Mouse (Mus musculus) CH12.LX (cell line): ENCODE results near the gene Irf2. TPM values are rescaled to one million over a fixed set of nuclear protein-coding genes. Genes with fewer than 3 reads are reported as not detected.

ENCODE experiments used
- DNase-seq: peaks from one replicate; pipeline ENCODE4 v3.0.0-alpha.2; 2013; ENCODE audit errors: extremely low read depth
- H3K27ac ChIP-seq: 2 replicates; pipeline ENCODE4 v1.5.1; 2012; ENCODE audit warnings: low read depth, mild to moderate bottlenecking, control low read depth, moderate library complexity; ENCODE audit not compliant: insufficient read depth
- H3K27me3 ChIP-seq: replicated peaks from 2 replicates; pipeline ENCODE3; 2012; ENCODE audit warnings: inconsistent platforms
- H3K36me3 ChIP-seq, 2 experiments: replicated peaks in 1 of 2; 2 replicates each; pipeline versions ENCODE3 to v1.6.1; 2012; ENCODE audit warnings: inconsistent platforms in 1 of 2, low read length in 1 of 2, mild to moderate bottlenecking in 1 of 2, mixed read lengths in 1 of 2, moderate library complexity in 1 of 2; ENCODE audit not compliant: control insufficient read depth in 1 of 2, insufficient read depth in 1 of 2
- H3K4me1 ChIP-seq, 2 experiments: 2 replicates each; pipeline ENCODE4 v1.6.1; 2012; ENCODE audit warnings: inconsistent platforms in 1 of 2, moderate library complexity in 1 of 2; ENCODE audit not compliant: insufficient read depth in 2 of 2, control insufficient read depth in 1 of 2
- H3K4me2 ChIP-seq: 2 replicates; pipeline ENCODE4 v1.6.1; 2012; ENCODE audit warnings: low read depth, mild to moderate bottlenecking, control low read depth; ENCODE audit not compliant: poor library complexity, insufficient read depth, severe bottlenecking
- H3K4me3 ChIP-seq, 3 experiments: fragments of 150-350 bp in 1 of 3; sonication (generic) in 1 of 3; replicated peaks in 1 of 3; 2 replicates each; pipeline versions ENCODE3 to v1.5.1; 2011 to 2012; ENCODE audit warnings: low read depth in 2 of 3, low read length in 2 of 3, mild to moderate bottlenecking in 2 of 3, moderate library complexity in 2 of 3, control low read depth in 1 of 3, improper control_type of control experiment in 1 of 3, inconsistent platforms in 1 of 3, mixed read lengths in 1 of 3; ENCODE audit not compliant: poor library complexity in 1 of 3
- H3K79me2 ChIP-seq: replicated peaks from 2 replicates; pipeline ENCODE4 v1.6.1; 2012; ENCODE audit warnings: mild to moderate bottlenecking, moderate library complexity; ENCODE audit not compliant: control insufficient read depth, poor library complexity, insufficient read depth, severe bottlenecking; ENCODE audit errors: extremely low read depth
- H3K9ac ChIP-seq: 2 replicates; pipeline ENCODE4 v1.6.1; 2012; ENCODE audit warnings: low read depth, mild to moderate bottlenecking, control low read depth, moderate library complexity; ENCODE audit not compliant: insufficient read depth
- H3K9me3 ChIP-seq: replicated peaks from 2 replicates; pipeline ENCODE3; 2012; ENCODE audit warnings: low read length, inconsistent platforms, mixed read lengths
- BHLHE40 ChIP-seq: IDR thresholded peaks from 2 replicates; pipeline ENCODE4 v1.6.1; 2011; ENCODE audit warnings: mild to moderate bottlenecking, low read depth, low read length, improper control_type of control experiment
- CHD2 ChIP-seq: IDR thresholded peaks from 2 replicates; pipeline ENCODE4 v1.6.1; 2011; ENCODE audit warnings: low read length, improper control_type of control experiment
- CTCF ChIP-seq, 2 experiments: IDR thresholded peaks in 1 of 2; conservative IDR thresholded peaks in 1 of 2; 2 replicates each; pipeline ENCODE4 v1.5.1; 2011 to 2012; ENCODE audit warnings: low read depth in 2 of 2, low read length in 2 of 2, improper control_type of control experiment in 1 of 2, inconsistent platforms in 1 of 2, mild to moderate bottlenecking in 1 of 2, moderate library complexity in 1 of 2
- E2F4 ChIP-seq: IDR thresholded peaks from 2 replicates; pipeline ENCODE4 v1.6.1; 2011; ENCODE audit warnings: low read depth, low read length, improper control_type of control experiment; ENCODE audit not compliant: insufficient replicate concordance
- ELF1 ChIP-seq: IDR thresholded peaks from 2 replicates; pipeline ENCODE4 v1.6.1; 2014; ENCODE audit warnings: low read depth, mild to moderate bottlenecking, inconsistent platforms, low read length, improper control_type of control experiment
- EP300 ChIP-seq: IDR thresholded peaks from 2 replicates; pipeline ENCODE4 v1.6.1; 2011; ENCODE audit warnings: low read length, improper control_type of control experiment
- ETS1 ChIP-seq: conservative IDR thresholded peaks from 2 replicates; pipeline ENCODE4 v1.6.1; 2012; ENCODE audit warnings: low read depth, mild to moderate bottlenecking, inconsistent platforms, low read length, improper control_type of control experiment, moderate library complexity
- GABPA ChIP-seq: IDR thresholded peaks from 2 replicates; pipeline ENCODE4 v1.6.1; 2012; ENCODE audit warnings: low read depth, low read length, improper control_type of control experiment, inconsistent platforms; ENCODE audit not compliant: insufficient replicate concordance
- HCFC1 ChIP-seq: IDR thresholded peaks from 2 replicates; pipeline ENCODE4 v1.6.1; 2012; ENCODE audit warnings: low read depth, mild to moderate bottlenecking, inconsistent platforms, low read length, improper control_type of control experiment
- IRF4 ChIP-seq: IDR thresholded peaks from 2 replicates; pipeline ENCODE4 v1.6.1; 2014; ENCODE audit warnings: low read depth, mild to moderate bottlenecking, inconsistent platforms, low read length, improper control_type of control experiment
- JUND ChIP-seq: conservative IDR thresholded peaks from 2 replicates; pipeline ENCODE4 v1.6.1; 2011; ENCODE audit warnings: low read depth, low read length, improper control_type of control experiment
- MAX ChIP-seq: IDR thresholded peaks from 2 replicates; pipeline ENCODE4 v1.6.1; 2011; ENCODE audit warnings: low read length, improper control_type of control experiment
- MAZ ChIP-seq: IDR thresholded peaks from 2 replicates; pipeline ENCODE4 v1.6.1; 2012; ENCODE audit warnings: low read depth, mild to moderate bottlenecking, inconsistent platforms, low read length, improper control_type of control experiment, moderate library complexity
- MEF2A ChIP-seq: IDR thresholded peaks from 2 replicates; pipeline ENCODE4 v1.6.1; 2014; ENCODE audit warnings: low read depth, mild to moderate bottlenecking, inconsistent platforms, low read length, improper control_type of control experiment, borderline replicate concordance
- MYC ChIP-seq: IDR thresholded peaks from 2 replicates; pipeline ENCODE4 v1.6.1; 2011; ENCODE audit warnings: low read depth, mild to moderate bottlenecking, improper control_type of control experiment, low read length
- POLR2A ChIP-seq: IDR thresholded peaks from 2 replicates; pipeline ENCODE4 v1.6.1; 2011; ENCODE audit warnings: low read depth, mild to moderate bottlenecking, improper control_type of control experiment, low read length
- POLR2AphosphoS2 ChIP-seq: IDR thresholded peaks from 2 replicates; pipeline ENCODE4 v1.6.1; 2011; ENCODE audit warnings: low read depth, low read length, improper control_type of control experiment
- SMC3 ChIP-seq: IDR thresholded peaks from 2 replicates; pipeline ENCODE4 v1.6.1; 2011; ENCODE audit warnings: low read depth, low read length, improper control_type of control experiment
- TBP ChIP-seq: conservative IDR thresholded peaks from 2 replicates; pipeline ENCODE4 v1.6.1; 2011; ENCODE audit warnings: low read depth, low read length, improper control_type of control experiment
- TCF12 ChIP-seq: IDR thresholded peaks from 2 replicates; pipeline ENCODE4 v1.6.1; 2014; ENCODE audit warnings: low read depth, mild to moderate bottlenecking, inconsistent platforms, low read length, improper control_type of control experiment
- UBTF ChIP-seq: IDR thresholded peaks from 2 replicates; pipeline ENCODE4 v1.6.1; 2012; ENCODE audit warnings: low read depth, mild to moderate bottlenecking, inconsistent platforms, low read length, improper control_type of control experiment, moderate library complexity
- USF1 ChIP-seq: IDR thresholded peaks from 2 replicates; pipeline ENCODE4 v1.6.1; 2014; ENCODE audit warnings: low read depth, mild to moderate bottlenecking, inconsistent platforms, low read length, improper control_type of control experiment
- USF2 ChIP-seq: conservative IDR thresholded peaks from 2 replicates; pipeline ENCODE4 v1.6.1; 2011; ENCODE audit warnings: low read depth, low read length, improper control_type of control experiment
- ZC3H11A ChIP-seq: IDR thresholded peaks from 2 replicates; pipeline ENCODE4 v1.6.1; 2012; ENCODE audit warnings: low read depth, mild to moderate bottlenecking, inconsistent platforms, low read length, improper control_type of control experiment
- ZKSCAN1 ChIP-seq: IDR thresholded peaks from 2 replicates; pipeline ENCODE4 v1.6.1; 2012; ENCODE audit warnings: low read depth, inconsistent platforms, low read length, improper control_type of control experiment, borderline replicate concordance
- ZMIZ1 ChIP-seq: IDR thresholded peaks from 2 replicates; pipeline ENCODE4 v1.6.1; 2012; ENCODE audit warnings: low read depth, mild to moderate bottlenecking, inconsistent platforms, low read length, improper control_type of control experiment
- dilution Hi-C: fragments of 300-500 bp; cut with MboI; formaldehyde crosslinking; loops from 2 replicates; pipeline ENCODE4 v1.14.3; 2020; ENCODE audit warnings: low sequenced_read_pairs; ENCODE audit not compliant: extremely low pct_unique_long_range_greater_than_20kb, extremely low pct_ligation_motif_present
- in situ Hi-C: fragments of 300-500 bp; cut with MboI; formaldehyde crosslinking; loops from 3 replicates; pipeline ENCODE4 v1.14.3; 2019; ENCODE audit warnings: low sequenced_read_pairs, low pct_ligation_motif_present, low pct_unique_long_range_greater_than_20kb, mixed read lengths
- polyA plus RNA-seq: library from polyadenylated mRNA; unstranded; fragments of >175 nt; gene quantifications from 2 replicates; pipeline ENCODE4 v1.2.1, GENCODE M21; 2012; ENCODE audit warnings: low read depth; ENCODE audit not compliant: insufficient read length
- total RNA-seq, 2 experiments: library from RNA; depleted of rRNA; stranded (reverse); fragments of 300-350 nt in 1 of 2; fragments of >200 nt in 1 of 2; gene quantifications; 2 replicates each; pipeline ENCODE4 v1.2.3; 2012 to 2014

Irf2 gene
- total and polyA plus RNA-seq, 3 experiments: 7.1 to 37.4 (median 10.2) TPM

GRCm38 (mm10) chr8:46890241-46890640, 150.7 kb downstream of the Irf2 start:
- dilution Hi-C loops: no loop called here
- no peaks in the 10 kb centered on the region for H3K79me2 ChIP-seq
- DNase-seq: no peak
- H3K4me2 ChIP-seq: no peak overlapping the region
- no peak overlapping the region for H3K9ac ChIP-seq
- H3K4me3 ChIP-seq: no peak overlapping the region
- peaks cover 6 to 17% of the 10 kb centered on the region in 2 experiments for H3K4me1 ChIP-seq
- H3K27me3 ChIP-seq: no peaks in the 10 kb centered on the region
- in situ Hi-C loops: no loop called here
- no peak overlapping the region for H3K27ac ChIP-seq
- no peaks in the 10 kb centered on the region for H3K36me3 ChIP-seq
- no peak for TF ChIP-seq EP300
- no peak for TF ChIP-seq MAX
- TF ChIP-seq POLR2A: no peak
- no peak for TF ChIP-seq MYC
- no peak for TF ChIP-seq E2F4
- TF ChIP-seq JUND: no peak
- TF ChIP-seq MEF2A: no peak
- no peak for TF ChIP-seq ELF1
- TF ChIP-seq BHLHE40: no peak
- no peak for TF ChIP-seq IRF4
- TF ChIP-seq CHD2: no peak
- no peak for TF ChIP-seq ZC3H11A
- no peak for TF ChIP-seq POLR2AphosphoS2
- TF ChIP-seq ETS1: no peak
- no peak for TF ChIP-seq ZKSCAN1
- TF ChIP-seq GABPA: no peak
- no peak for TF ChIP-seq ZMIZ1
- no peak for TF ChIP-seq HCFC1
- peaks cover 3% of the 10 kb centered on the region for H3K9me3 ChIP-seq

GRCm38 (mm10) chr8:46892511-46893273, 153.2 kb downstream of the Irf2 start:
- peaks cover 0 to 4% of the 10 kb centered on the region in 2 experiments; a peak in 2 of 4 replicates for H3K4me1 ChIP-seq
- no peak overlapping the region for H3K9ac ChIP-seq
- in situ Hi-C loops: no loop called here
- H3K4me3 ChIP-seq: no peak overlapping the region
- no peak for DNase-seq
- no peaks in the 10 kb centered on the region for H3K36me3 ChIP-seq
- H3K9me3 ChIP-seq: no peaks in the 10 kb centered on the region
- dilution Hi-C loops: no loop called here
- H3K27me3 ChIP-seq: no peaks in the 10 kb centered on the region
- H3K79me2 ChIP-seq: no peaks in the 10 kb centered on the region
- TF ChIP-seq USF2: no peak
- no peak for TF ChIP-seq CHD2
- TF ChIP-seq HCFC1: no peak
- no peak for TF ChIP-seq TCF12
- no peak for TF ChIP-seq POLR2AphosphoS2
- no peak for TF ChIP-seq UBTF
- TF ChIP-seq CTCF (conservative IDR thresholded peaks at IDR 0.05 in 1 of 2, IDR thresholded peaks at IDR 0.05 in 1 of 2; ENCODE audit: low read depth in 2 of 2, low read length in 2 of 2): no peak
- no peak for TF ChIP-seq JUND
- no peak for TF ChIP-seq USF1
- TF ChIP-seq ELF1: no peak
- TF ChIP-seq TBP: no peak
- TF ChIP-seq BHLHE40: no peak
- TF ChIP-seq GABPA: no peak
- no peak for TF ChIP-seq ZKSCAN1
- TF ChIP-seq SMC3: no peak
- TF ChIP-seq MAZ: no peak
- TF ChIP-seq, all 38 proteins: peak for 0
- no peak overlapping the region for H3K4me2 ChIP-seq
- no peak overlapping the region for H3K27ac ChIP-seq
